Mouse (Mus musculus) liver, postnatal 0 days (tissue): Measurements from ENCODE around the gene Rbm20.

Source experiments
- CTCF ChIP-seq: sonication (generic); IDR thresholded peaks from 2 replicates; pipeline ENCODE4 v1.5.1; 2016; ENCODE audit warnings: antibody characterized with exemption, low read depth
- EP300 ChIP-seq: IDR thresholded peaks from 2 replicates; pipeline ENCODE4 v1.6.1; 2016; ENCODE audit warnings: antibody characterized with exemption, low read depth, mild to moderate bottlenecking

DNA sequence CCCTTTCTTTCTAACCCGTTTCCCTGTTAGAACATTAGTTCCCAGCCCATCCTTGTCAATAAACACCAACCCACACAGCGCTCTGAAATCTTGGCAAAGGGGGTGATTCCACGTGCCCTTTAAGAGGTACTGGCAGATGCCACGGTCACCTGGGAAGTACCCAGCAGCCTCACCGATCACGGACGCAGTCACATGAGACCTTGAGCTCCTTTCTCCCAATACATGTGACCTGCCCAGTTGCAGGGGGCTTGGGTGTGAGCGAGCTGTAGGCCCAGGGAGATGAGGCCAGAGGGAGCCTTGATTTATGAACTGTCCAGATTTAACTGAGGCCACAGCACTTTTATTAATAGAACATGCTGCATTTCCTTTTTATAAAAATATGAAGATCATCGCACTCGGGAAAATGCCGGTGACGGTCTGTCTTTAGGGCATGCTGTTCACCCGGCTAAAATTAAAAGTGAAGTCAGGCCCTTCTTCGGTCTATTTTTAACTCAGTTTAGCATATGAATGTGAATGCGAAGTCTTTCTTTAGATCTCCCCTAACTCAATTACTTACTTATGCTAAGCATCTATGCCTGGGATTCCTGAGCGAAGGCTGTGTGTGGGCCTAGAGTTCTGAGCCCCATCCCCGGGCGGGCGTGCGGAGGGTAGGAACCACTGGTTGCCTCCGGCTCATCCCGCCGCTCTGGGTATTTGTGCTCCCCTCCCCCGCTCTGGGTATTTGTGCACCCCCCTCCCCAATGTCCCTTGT lies 20.4 kb downstream of the Rbm20 start:
- TF ChIP-seq CTCF: no peak
- TF ChIP-seq EP300: no peak
